Mouse (Mus musculus) embryonic fibroblast, embryonic 13.5 days (primary cell): ENCODE results near the gene Prkci.

Source experiments
- CTCF ChIP-seq: IDR thresholded peaks from 2 replicates; pipeline ENCODE4 v1.5.1; 2011; ENCODE audit warnings: mild to moderate bottlenecking, control low read depth, low read length, moderate library complexity, borderline replicate concordance; ENCODE audit not compliant: insufficient read depth
- POLR2A ChIP-seq: IDR thresholded peaks from 2 replicates; pipeline ENCODE4 v1.6.1; 2011; ENCODE audit warnings: low read depth, mild to moderate bottlenecking, control low read depth, low read length, moderate library complexity

- TF ChIP-seq POLR2A = no peak
- no peak for TF ChIP-seq CTCF
These were observed 13.7 kb upstream of the Prkci start for GRCm38 (mm10) chr3:30981616-30982380.
